Mouse (Mus musculus): ENCODE results near the gene Cdkal1.

- TF ChIP-seq CTCF (IDR thresholded peaks at IDR 0.05; ENCODE audit: borderline replicate concordance, insufficient read depth, low read depth, low read length) (no peak), POLR2A (IDR thresholded peaks at IDR 0.05; ENCODE audit: borderline replicate concordance, insufficient read depth, low read length) (no peak)
Observed at GRCm38 (mm10) chr13:29504861-29505568, 350.5 kb downstream of the Cdkal1 start.
